Mouse (Mus musculus) lung, embryonic 16.5 days (tissue): ENCODE data around the gene Phlpp2. TPM values are rescaled to one million over a fixed set of nuclear protein-coding genes. Genes with fewer than 3 reads are reported as not detected.
A peak's percentile ranks its signal among the peaks of the same experiment; 100 is the strongest.

ENCODE experiments used
- ATAC-seq: fragments of 200-750 bp; cut with Nextera tagmentation; 2 replicates; pipeline ENCODE4 v1.8.0; 2017; ENCODE audit warnings: low read depth, mild to moderate bottlenecking, moderate library complexity
- H3K27ac ChIP-seq: fragments of 300-500 bp; sonication (generic); 2 replicates; pipeline ENCODE4 v1.5.1; 2014; ENCODE audit warnings: mild to moderate bottlenecking, control low read depth, low read length
- H3K27me3 ChIP-seq: fragments of 300-500 bp; sonication (generic); 2 replicates; pipeline ENCODE4 v1.6.1; 2014; ENCODE audit warnings: low read depth, low read length, mixed read lengths; ENCODE audit not compliant: control insufficient read depth, insufficient read depth
- H3K36me3 ChIP-seq: fragments of 300-500 bp; sonication (generic); 2 replicates; pipeline ENCODE4 v1.6.1; 2014; ENCODE audit warnings: low read length; ENCODE audit not compliant: control insufficient read depth, insufficient read depth
- H3K4me1 ChIP-seq: fragments of 300-500 bp; sonication (generic); replicated peaks from 2 replicates; pipeline ENCODE4 v1.6.1; 2014; ENCODE audit warnings: low read length, mixed read lengths; ENCODE audit not compliant: control insufficient read depth, insufficient read depth
- H3K4me2 ChIP-seq: fragments of 300-500 bp; sonication (generic); 2 replicates; pipeline ENCODE4 v1.6.1; 2014; ENCODE audit warnings: low read depth, low read length, control low read depth
- H3K4me3 ChIP-seq: fragments of 300-500 bp; sonication (generic); 2 replicates; pipeline ENCODE4 v1.5.1; 2014; ENCODE audit warnings: mild to moderate bottlenecking, low read length, control low read depth
- H3K9ac ChIP-seq: fragments of 300-500 bp; sonication (generic); 2 replicates; pipeline ENCODE4 v1.6.1; 2014; ENCODE audit warnings: low read length, control low read depth
- H3K9me3 ChIP-seq: fragments of 300-500 bp; sonication (generic); 2 replicates; pipeline ENCODE4 v1.6.1; 2016; ENCODE audit warnings: low read length; ENCODE audit not compliant: control insufficient read depth
- WGBS: fragments of 180-500 bp; shearing (Covaris S2); extraction: QIAGEN DNeasy Blood & Tissue Kit; methylation state at CpG from one replicate; pipeline ENCODE4 v1.1.7; 2014; 5-methylcytosine and 5-hydroxymethylcytosine counted together
- polyA plus RNA-seq: library from polyadenylated mRNA; unstranded; fragments of >200 nt; fragmentation: Nextera tagmentation; extraction: Ambion mirVana; gene quantifications from 2 replicates; pipeline ENCODE4 v1.2.1, GENCODE M21; 2015

The Phlpp2 gene
- polyA plus RNA-seq, 1 experiment from 2014 or later: 2.2 TPM

DNA sequence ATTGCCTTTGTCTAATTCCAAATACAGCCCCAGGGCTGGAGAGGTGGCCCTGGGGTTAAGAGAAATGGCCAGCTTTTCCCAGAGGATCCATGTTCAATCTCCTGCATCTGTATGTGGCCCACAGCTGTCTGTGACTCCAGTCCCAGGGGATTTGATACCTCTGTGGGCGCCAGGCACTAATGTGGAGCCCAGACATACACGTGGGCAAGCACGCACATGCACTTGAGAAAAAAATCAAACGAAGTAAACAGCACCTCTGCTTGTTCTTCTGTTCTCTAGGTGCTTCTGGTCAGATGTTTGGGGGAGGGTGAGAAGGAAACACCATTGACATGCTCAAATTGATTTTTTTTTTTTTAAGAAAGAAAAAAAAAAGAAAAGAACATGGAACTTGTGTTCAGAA is 95.8 kb downstream of the Phlpp2 start:
- Histone ChIP-seq H3K4me1 (0 out of 2 replicates have a peak, but pooled peaks cover 4% of the 10 kb centered on the region), H3K9ac (no peak overlapping the region), H3K4me3 (no peak overlapping the region), H3K4me2 (no peak overlapping the region), H3K36me3 (no peaks in the 10 kb centered on the region), H3K9me3 (no peaks in the 10 kb centered on the region), H3K27me3 (peaks cover 25% of the 10 kb centered on the region), H3K27ac (no peak overlapping the region)
- ATAC-seq: no peak
- WGBS: 59% methylated on average over 4 of the region's 4 CpGs

DNA sequence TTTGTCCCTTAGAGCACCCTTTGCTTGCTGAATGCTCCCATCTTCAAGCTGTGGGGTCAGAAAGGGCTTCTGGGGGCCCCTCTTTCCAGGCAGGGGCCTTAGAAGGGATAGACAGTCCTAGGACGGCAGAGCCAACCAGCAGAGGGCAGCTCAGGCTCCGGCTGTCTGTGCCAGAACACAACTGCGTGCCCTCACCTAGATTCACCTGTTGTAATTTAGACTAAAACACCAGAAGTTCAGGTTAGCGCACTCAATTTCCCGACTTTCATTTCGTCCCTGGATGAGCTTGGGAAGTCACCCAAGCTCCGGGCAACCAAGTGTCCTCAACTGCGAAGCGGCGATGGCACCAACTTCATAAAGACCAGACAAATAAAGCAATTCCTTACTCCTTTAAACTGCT is 100.5 kb downstream of the Phlpp2 start:
- no peak overlapping the region for H3K4me2 ChIP-seq
- no peak overlapping the region for H3K9ac ChIP-seq
- H3K9me3 ChIP-seq: no peaks in the 10 kb centered on the region
- H3K27ac ChIP-seq: no peak overlapping the region
- H3K36me3 ChIP-seq: no peaks in the 10 kb centered on the region
- WGBS: 51% methylated on average over 10 of the region's 10 CpGs
- H3K4me3 ChIP-seq: no peak overlapping the region
- H3K27me3 ChIP-seq: peaks cover 4% of the 10 kb centered on the region; the same call in 1 of the 2 replicates
- ATAC-seq: no peak
- no peaks in the 10 kb centered on the region for H3K4me1 ChIP-seq

DNA sequence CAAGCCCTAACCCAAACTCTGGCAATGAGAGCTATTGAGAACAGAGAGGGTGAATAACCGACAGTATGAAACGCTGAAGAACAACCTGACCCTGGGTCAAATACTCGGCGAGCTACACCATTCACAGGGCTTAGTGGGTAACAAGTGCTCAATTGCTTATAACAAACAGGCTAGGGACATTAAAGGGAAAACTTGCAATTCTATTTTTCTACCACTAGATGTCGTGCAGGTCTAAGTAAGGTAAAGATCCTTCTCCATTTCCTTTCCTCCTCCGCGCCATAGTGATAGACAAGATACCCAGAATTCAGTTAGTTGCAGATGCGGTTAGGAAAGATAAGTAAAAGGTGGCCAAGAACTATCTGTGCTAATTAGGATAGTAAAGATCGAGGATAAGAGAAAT is 102.0 kb downstream of the Phlpp2 start:
- no peak overlapping the region for H3K27ac ChIP-seq
- no peaks in the 10 kb centered on the region for H3K36me3 ChIP-seq
- H3K9me3 ChIP-seq: no peaks in the 10 kb centered on the region
- no peak overlapping the region for H3K4me3 ChIP-seq
- H3K4me1 ChIP-seq: no peaks in the 10 kb centered on the region
- ATAC-seq: peak; percentile 28; the same call in 1 of the 2 replicates
- H3K4me2 ChIP-seq: no peak overlapping the region
- H3K27me3 ChIP-seq: peaks cover 4% of the 10 kb centered on the region; the same call in 1 of the 2 replicates
- 4% methylated on average over 9 of the region's 9 CpGs for WGBS
- no peak overlapping the region for H3K9ac ChIP-seq

DNA sequence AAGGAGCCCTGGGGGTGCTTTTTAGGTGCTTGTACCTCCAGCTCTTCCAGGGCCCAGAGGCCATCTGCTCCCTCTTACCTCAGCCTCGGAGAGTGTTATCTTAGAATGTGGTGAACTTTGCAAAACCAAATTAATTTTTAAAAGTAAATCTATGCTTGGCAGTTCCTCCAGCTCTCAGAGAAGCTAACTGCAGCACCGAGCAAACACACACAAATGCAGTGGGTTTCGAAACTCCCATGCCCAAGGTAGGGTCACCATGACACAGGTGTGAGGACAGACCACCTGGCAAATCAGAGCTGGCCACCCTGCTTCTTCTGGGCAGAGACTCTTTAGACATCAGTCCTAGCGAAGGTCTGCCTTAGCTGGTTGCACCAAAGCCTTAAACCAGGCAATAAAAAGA is 104.6 kb downstream of the Phlpp2 start:
- Histone ChIP-seq H3K9ac (no peak overlapping the region), H3K27ac (no peak overlapping the region), H3K4me2 (no peak overlapping the region), H3K4me1 (no peaks in the 10 kb centered on the region), H3K9me3 (peaks cover 4% of the 10 kb centered on the region; the same call in 1 of the 2 replicates), H3K4me3 (no peak overlapping the region), H3K36me3 (no peaks in the 10 kb centered on the region), H3K27me3 (peaks cover 4% of the 10 kb centered on the region; the same call in 1 of the 2 replicates)
- ATAC-seq: no peak
- WGBS: 73% methylated on average over 4 of the region's 4 CpGs

DNA sequence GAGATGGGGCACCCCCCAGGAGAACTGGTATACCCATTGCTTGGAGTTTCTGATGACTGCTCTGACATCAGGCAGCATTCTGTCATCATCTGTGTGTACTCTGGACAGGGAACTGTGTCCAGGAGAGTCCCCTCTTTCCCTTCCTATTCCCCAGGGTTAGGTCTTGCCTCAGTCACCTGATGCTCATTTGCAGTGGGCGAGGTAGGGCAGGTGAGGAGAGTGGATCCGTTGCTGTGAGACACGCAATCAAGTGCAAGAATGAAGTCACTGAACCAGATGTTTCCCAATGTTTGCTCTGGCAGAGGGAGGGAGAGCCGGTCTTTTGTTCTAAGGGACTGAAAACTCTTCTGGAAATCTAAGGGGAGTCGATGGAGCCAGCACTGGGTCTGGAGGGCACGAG is 111.0 kb downstream of the Phlpp2 start:
- ATAC-seq: no peak

DNA sequence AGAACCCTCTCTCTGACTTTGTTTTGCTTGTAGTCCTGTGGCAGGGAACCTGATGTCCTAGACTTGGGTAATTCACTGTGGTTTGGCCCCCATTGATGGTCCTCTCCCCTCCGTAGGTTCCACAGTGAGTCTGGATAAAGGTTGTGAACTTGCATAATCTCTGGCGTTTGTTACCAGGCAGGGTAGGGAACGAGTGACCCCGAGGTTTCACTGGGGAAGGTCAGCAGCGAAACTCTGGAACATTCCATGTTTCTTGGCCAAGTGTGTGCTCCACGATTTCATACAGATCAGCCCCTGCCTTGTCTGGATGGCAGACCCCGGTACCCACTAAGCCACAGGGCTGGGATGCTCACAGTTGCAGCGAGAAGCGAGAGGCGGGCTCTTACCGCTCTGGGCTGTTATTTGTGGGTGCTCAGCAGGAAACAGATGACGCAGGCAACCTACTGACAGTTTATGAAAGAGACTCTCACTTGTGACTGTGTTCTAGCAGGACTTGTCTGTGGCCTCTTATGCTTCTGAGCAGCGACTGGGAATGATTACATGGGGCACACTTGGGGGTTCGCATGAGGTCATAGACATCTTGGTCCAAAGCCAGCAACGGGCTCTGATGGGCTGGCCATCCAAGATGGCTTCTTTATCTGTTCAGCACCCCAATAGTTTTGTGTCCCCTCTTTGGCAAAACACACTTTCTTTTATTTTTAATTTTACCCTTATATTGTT is 114.2 kb downstream of the Phlpp2 start:
- Histone ChIP-seq H3K27ac (no peak overlapping the region), H3K9ac (no peak overlapping the region), H3K36me3 (no peaks in the 10 kb centered on the region), H3K4me3 (no peak overlapping the region), H3K4me1 (no peaks in the 10 kb centered on the region), H3K27me3 (no peaks in the 10 kb centered on the region), H3K9me3 (no peaks in the 10 kb centered on the region), H3K4me2 (no peak overlapping the region)
- ATAC-seq: no peak
- WGBS: 73% methylated on average over 15 of the region's 15 CpGs

More for the DNA sequence above, 111.0 kb downstream of the Phlpp2 start:
- Histone ChIP-seq H3K9me3 (peaks cover 4% of the 10 kb centered on the region; the same call in 1 of the 2 replicates), H3K9ac (no peak overlapping the region), H3K4me1 (no peaks in the 10 kb centered on the region), H3K4me3 (no peak overlapping the region), H3K36me3 (no peaks in the 10 kb centered on the region), H3K27me3 (no peaks in the 10 kb centered on the region), H3K4me2 (no peak overlapping the region), H3K27ac (no peak overlapping the region)
- 54% methylated on average over 6 of the region's 6 CpGs for WGBS

DNA sequence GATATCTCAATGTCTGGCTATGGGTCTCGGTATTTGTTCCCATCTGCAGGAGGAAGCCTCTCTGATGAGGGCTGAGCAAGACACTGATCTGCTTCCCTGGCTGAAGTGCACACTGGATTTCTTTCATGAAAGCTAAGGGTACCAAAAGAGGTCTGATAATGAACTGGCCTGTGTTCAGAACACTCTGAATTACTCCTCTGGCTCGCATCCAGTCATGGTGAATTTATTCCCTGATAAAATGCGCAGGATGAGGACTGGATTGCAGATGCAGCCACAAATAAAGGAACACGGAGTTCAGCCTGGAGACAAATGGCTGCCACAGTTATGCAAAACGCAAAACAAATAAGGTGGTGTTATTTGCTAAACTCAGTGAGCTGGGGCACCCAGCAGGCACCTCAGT is 115.6 kb downstream of the Phlpp2 start:
- no peak overlapping the region for H3K27ac ChIP-seq
- H3K4me3 ChIP-seq: no peak overlapping the region
- no peak overlapping the region for H3K4me2 ChIP-seq
- no peak for ATAC-seq
- no peak overlapping the region for H3K9ac ChIP-seq
- H3K9me3 ChIP-seq: no peaks in the 10 kb centered on the region
- 16% methylated on average over 5 of the region's 5 CpGs for WGBS
- H3K4me1 ChIP-seq: no peaks in the 10 kb centered on the region
- H3K27me3 ChIP-seq: no peaks in the 10 kb centered on the region
- H3K36me3 ChIP-seq: no peaks in the 10 kb centered on the region

DNA sequence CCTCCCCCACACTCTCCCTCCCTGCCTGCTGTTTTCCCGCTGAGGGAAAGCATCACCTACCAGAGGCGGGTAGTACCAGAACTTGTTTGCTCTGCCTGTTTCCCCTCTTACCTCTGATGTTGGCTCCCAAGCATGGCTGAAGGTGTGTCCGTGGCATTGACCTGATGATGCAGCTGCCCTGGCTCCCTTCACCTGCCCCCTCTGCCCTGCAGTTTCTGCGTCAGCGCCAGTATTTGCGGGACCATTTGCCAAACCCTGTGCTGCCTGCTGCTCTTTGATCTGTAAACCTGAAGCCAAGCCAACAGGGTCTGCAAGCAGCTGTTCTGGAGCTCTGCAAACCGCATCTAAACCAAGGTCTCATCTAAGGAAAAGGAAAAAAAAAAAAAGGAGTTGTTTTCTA is 118.0 kb downstream of the Phlpp2 start:
- H3K4me1 ChIP-seq: no peaks in the 10 kb centered on the region
- no peak overlapping the region for H3K4me3 ChIP-seq
- H3K27me3 ChIP-seq: no peaks in the 10 kb centered on the region
- 48% methylated on average over 7 of the region's 7 CpGs for WGBS
- no peak overlapping the region for H3K9ac ChIP-seq
- no peaks in the 10 kb centered on the region for H3K36me3 ChIP-seq
- no peak overlapping the region for H3K27ac ChIP-seq
- no peak overlapping the region for H3K4me2 ChIP-seq
- H3K9me3 ChIP-seq: no peaks in the 10 kb centered on the region
- ATAC-seq: no peak

DNA sequence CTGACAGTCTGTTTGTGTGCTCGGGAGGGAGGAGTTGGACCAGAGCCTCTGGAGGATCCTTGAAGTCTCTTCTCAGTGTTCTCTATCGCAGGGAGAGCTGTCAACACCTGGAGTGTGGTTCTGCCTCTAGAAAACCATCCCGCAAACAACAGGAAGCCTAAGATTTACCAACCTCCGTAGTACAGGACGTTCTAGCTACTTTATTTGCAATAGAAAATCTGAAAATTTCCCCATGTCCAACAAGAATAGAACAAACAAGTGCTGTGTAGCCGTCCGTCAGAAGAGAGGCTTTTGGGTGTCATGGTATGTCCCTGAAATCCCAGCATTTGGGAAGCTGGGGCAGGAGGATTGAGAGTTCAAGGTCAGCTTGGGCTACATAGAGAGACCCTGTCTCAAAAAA is 119.4 kb downstream of the Phlpp2 start:
- H3K36me3 ChIP-seq: no peaks in the 10 kb centered on the region
- H3K27me3 ChIP-seq: no peaks in the 10 kb centered on the region
- no peak overlapping the region for H3K4me2 ChIP-seq
- H3K9me3 ChIP-seq: no peaks in the 10 kb centered on the region
- H3K4me3 ChIP-seq: no peak overlapping the region
- H3K4me1 ChIP-seq: no peaks in the 10 kb centered on the region
- WGBS: 62% methylated on average over 7 of the region's 7 CpGs
- ATAC-seq: no peak
- H3K27ac ChIP-seq: no peak overlapping the region
- H3K9ac ChIP-seq: no peak overlapping the region
